Mouse (Mus musculus) lung, embryonic 16.5 days (tissue): ENCODE data around the gene Tmem181a. TPM values are rescaled to one million over a fixed set of nuclear protein-coding genes. Genes with fewer than 3 reads are reported as not detected.
"Not testable (repeated sequence)": the region's sequence is repeated elsewhere in the genome, so short reads cannot be mapped to it uniquely, and the experiment has no call there.

Experiments
- ATAC-seq: fragments of 200-750 bp; cut with Nextera tagmentation; 2 replicates; pipeline ENCODE4 v1.8.0; 2017; ENCODE audit warnings: low read depth, mild to moderate bottlenecking, moderate library complexity
- H3K27ac ChIP-seq: fragments of 300-500 bp; sonication (generic); 2 replicates; pipeline ENCODE4 v1.5.1; 2014; ENCODE audit warnings: mild to moderate bottlenecking, control low read depth, low read length
- H3K27me3 ChIP-seq: fragments of 300-500 bp; sonication (generic); 2 replicates; pipeline ENCODE4 v1.6.1; 2014; ENCODE audit warnings: low read depth, low read length, mixed read lengths; ENCODE audit not compliant: control insufficient read depth, insufficient read depth
- H3K36me3 ChIP-seq: fragments of 300-500 bp; sonication (generic); 2 replicates; pipeline ENCODE4 v1.6.1; 2014; ENCODE audit warnings: low read length; ENCODE audit not compliant: control insufficient read depth, insufficient read depth
- H3K4me1 ChIP-seq: fragments of 300-500 bp; sonication (generic); replicated peaks from 2 replicates; pipeline ENCODE4 v1.6.1; 2014; ENCODE audit warnings: low read length, mixed read lengths; ENCODE audit not compliant: control insufficient read depth, insufficient read depth
- H3K4me2 ChIP-seq: fragments of 300-500 bp; sonication (generic); 2 replicates; pipeline ENCODE4 v1.6.1; 2014; ENCODE audit warnings: low read depth, low read length, control low read depth
- H3K4me3 ChIP-seq: fragments of 300-500 bp; sonication (generic); 2 replicates; pipeline ENCODE4 v1.5.1; 2014; ENCODE audit warnings: mild to moderate bottlenecking, low read length, control low read depth
- H3K9ac ChIP-seq: fragments of 300-500 bp; sonication (generic); 2 replicates; pipeline ENCODE4 v1.6.1; 2014; ENCODE audit warnings: low read length, control low read depth
- H3K9me3 ChIP-seq: fragments of 300-500 bp; sonication (generic); 2 replicates; pipeline ENCODE4 v1.6.1; 2016; ENCODE audit warnings: low read length; ENCODE audit not compliant: control insufficient read depth
- WGBS: fragments of 180-500 bp; shearing (Covaris S2); extraction: QIAGEN DNeasy Blood & Tissue Kit; methylation state at CpG from one replicate; pipeline ENCODE4 v1.1.7; 2014; 5-methylcytosine and 5-hydroxymethylcytosine counted together
- polyA plus RNA-seq: library from polyadenylated mRNA; unstranded; fragments of >200 nt; fragmentation: Nextera tagmentation; extraction: Ambion mirVana; gene quantifications from 2 replicates; pipeline ENCODE4 v1.2.1, GENCODE M21; 2015

Tmem181a gene
- polyA plus RNA-seq: 20.1 and 20.6 TPM in 2 replicates

GRCm38 (mm10) chr17:6256400-6257069 is at the start of gene Tmem181a:
Gene Tmem181a (plus strand): TSS chr17:6256860.
- ATAC-seq: peak; percentile 77
- H3K9ac ChIP-seq, H3K9me3 ChIP-seq, H3K27me3 ChIP-seq, H3K4me1 ChIP-seq, H3K4me3 ChIP-seq, H3K27ac ChIP-seq, H3K36me3 ChIP-seq: not testable (repeated sequence)
- H3K4me2 ChIP-seq: 0 out of 2 replicates have a peak within 1 kb of the TSS, but pooled peaks have one; percentile 34
- WGBS: 1% methylated on average over 14 of the region's 51 CpGs

GRCm38 (mm10) chr17:6211721-6212120 is 44.9 kb upstream of the Tmem181a start:
- Histone ChIP-seq H3K9me3 (no peaks in the 10 kb centered on the region), H3K27me3 (no peaks in the 10 kb centered on the region), H3K36me3 (peaks cover 10% of the 10 kb centered on the region; the same call in 1 of the 2 replicates), H3K27ac (no peak overlapping the region), H3K9ac (no peak overlapping the region), H3K4me1 (no peaks in the 10 kb centered on the region), H3K4me3 (no peak overlapping the region), H3K4me2 (no peak overlapping the region)
- no peak for ATAC-seq
- WGBS: 83% methylated on average over 1 of the region's 1 CpGs

GRCm38 (mm10) chr17:6215640-6216039 is 41.0 kb upstream of the Tmem181a start:
- H3K4me3 ChIP-seq: no peak overlapping the region
- no peaks in the 10 kb centered on the region for H3K9me3 ChIP-seq
- WGBS: 89% methylated on average over 4 of the region's 4 CpGs
- no peaks in the 10 kb centered on the region for H3K27me3 ChIP-seq
- ATAC-seq: no peak
- H3K4me1 ChIP-seq: no peaks in the 10 kb centered on the region
- no peak overlapping the region for H3K4me2 ChIP-seq
- no peak overlapping the region for H3K27ac ChIP-seq
- H3K9ac ChIP-seq: no peak overlapping the region
- H3K36me3 ChIP-seq: peaks cover 6% of the 10 kb centered on the region; the same call in 1 of the 2 replicates

GRCm38 (mm10) chr17:6216514-6216913 is 40.1 kb upstream of the Tmem181a start:
- Histone ChIP-seq H3K36me3 (peaks cover 6% of the 10 kb centered on the region; the same call in 1 of the 2 replicates), H3K9me3 (no peaks in the 10 kb centered on the region), H3K9ac (no peak overlapping the region), H3K4me3 (no peak overlapping the region), H3K27ac (no peak overlapping the region), H3K4me2 (no peak overlapping the region), H3K27me3 (no peaks in the 10 kb centered on the region), H3K4me1 (no peaks in the 10 kb centered on the region)
- no peak for ATAC-seq
- WGBS: 87% methylated on average over 10 of the region's 10 CpGs

- H3K9me3 ChIP-seq, H3K4me1 ChIP-seq, H3K27ac ChIP-seq, H3K4me2 ChIP-seq, H3K36me3 ChIP-seq, H3K4me3 ChIP-seq, H3K27me3 ChIP-seq, H3K9ac ChIP-seq: not testable (repeated sequence)
- no CpG with 5 or more reads among the region's 7 CpGs for WGBS
- ATAC-seq: 0 out of 2 replicates have a peak, but pooled peaks have one; percentile 43
Observed at GRCm38 (mm10) chr17:6232633-6233032, 24.0 kb upstream of the Tmem181a start.

- not testable (repeated sequence) for ATAC-seq, H3K36me3 ChIP-seq, H3K9ac ChIP-seq, H3K27ac ChIP-seq, H3K27me3 ChIP-seq, H3K4me1 ChIP-seq, H3K4me2 ChIP-seq, H3K9me3 ChIP-seq, H3K4me3 ChIP-seq
- 88% methylated on average over 1 of the region's 1 CpGs for WGBS
Observed at GRCm38 (mm10) chr17:6251298-6251697, 5.4 kb upstream of the Tmem181a start.

- 0% methylated on average over 3 of the region's 20 CpGs for WGBS
- not testable (repeated sequence) for H3K4me2 ChIP-seq, H3K36me3 ChIP-seq, H3K4me3 ChIP-seq, H3K9me3 ChIP-seq, H3K9ac ChIP-seq, H3K4me1 ChIP-seq, H3K27ac ChIP-seq, ATAC-seq, H3K27me3 ChIP-seq
Observed at GRCm38 (mm10) chr17:6257070-6257456, 403 bp downstream of the Tmem181a start.

- WGBS: under 1% methylated on average over 45 of the region's 84 CpGs
- peak overlapping the region; percentile 63 for H3K4me2 ChIP-seq
- not testable (repeated sequence) for H3K4me1 ChIP-seq, H3K36me3 ChIP-seq, H3K27ac ChIP-seq, H3K27me3 ChIP-seq, H3K9me3 ChIP-seq
- peak overlapping the region; percentile 54 for H3K4me3 ChIP-seq
- ATAC-seq: peak; percentile 91
- H3K9ac ChIP-seq: peak overlapping the region; percentile 68
Observed at GRCm38 (mm10) chr17:6269876-6270831, 13.5 kb downstream of the Tmem181a start.

GRCm38 (mm10) chr17:6270840-6271239 is 14.2 kb downstream of the Tmem181a start:
- peak overlapping the region; percentile 68 for H3K9ac ChIP-seq
- not testable (repeated sequence) for H3K27ac ChIP-seq, H3K4me1 ChIP-seq, H3K36me3 ChIP-seq, H3K27me3 ChIP-seq, H3K9me3 ChIP-seq
- 0 out of 2 replicates have a peak, but pooled peaks have one; percentile 13 for ATAC-seq
- peak overlapping the region; percentile 63 for H3K4me2 ChIP-seq
- under 1% methylated on average over 25 of the region's 25 CpGs for WGBS
- H3K4me3 ChIP-seq: peak overlapping the region; percentile 54
